Mouse (Mus musculus) ES-Bruce4 (cell line): ENCODE results near the gene Tecrl.

ENCODE experiments used
- CTCF ChIP-seq: IDR thresholded peaks from one replicate; pipeline ENCODE4 v1.8.1; 2011; ENCODE audit warnings: low read depth, low read length
- EP300 ChIP-seq: IDR thresholded peaks from 2 replicates; pipeline ENCODE4 v1.6.1; 2011; ENCODE audit warnings: low read depth, low read length; ENCODE audit not compliant: insufficient read depth
- POLR2A ChIP-seq: IDR thresholded peaks from one replicate; pipeline ENCODE4 v1.8.1; 2011; ENCODE audit warnings: low read length; ENCODE audit not compliant: insufficient read depth

- no peak for TF ChIP-seq POLR2A
- TF ChIP-seq CTCF = no peak
- no peak for TF ChIP-seq EP300
Observed at GRCm38 (mm10) chr5:83260059-83260458, 94.9 kb downstream of the Tecrl start.
